Comparison of ENCODE assay signal across 24 mouse cellular contexts in the genomic region with DNA sequence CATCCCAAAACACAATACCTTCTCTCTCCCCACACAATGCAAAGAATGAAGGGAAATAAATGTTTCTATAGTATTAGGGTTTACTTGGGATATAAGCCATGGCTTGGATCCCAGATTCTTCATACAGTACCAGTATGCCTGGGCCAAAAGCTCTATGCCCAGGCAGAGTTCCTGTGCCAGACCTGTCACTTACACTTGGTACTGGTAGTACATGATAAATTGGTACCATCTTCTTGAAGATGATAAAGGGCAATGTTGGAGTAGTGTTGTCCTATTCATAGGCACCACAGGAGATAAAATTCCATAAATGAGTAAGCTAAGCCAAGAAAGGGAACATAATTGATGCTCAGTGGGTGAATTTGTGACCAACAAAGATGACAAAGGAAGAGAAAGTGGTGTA.
A peak's percentile ranks its signal among the peaks of the same experiment; 100 is the strongest.
DNase-seq lines count a peak whose midpoint lies in the region; ATAC-seq and TF ChIP-seq lines count a peak whose summit lies in the region.
"Had no signal": no experiment of that assay in that cellular context is flagged by ENCODE, and none has a peak within 500 bp of the region (broad histone marks: within the 10 kb centered on the region; RNA-seq: fewer than 3 reads in every experiment).

No protein-coding gene starts in this region.

- no peak for TF ChIP-seq CTCF in hindbrain, postnatal 0 days (IDR thresholded peaks at IDR 0.05; ENCODE audit: low read depth)

- no peaks in the 10 kb centered on the region for H3K4me1 ChIP-seq in heart, embryonic 12.5 days (replicated peaks)
- H3K4me1 ChIP-seq in hindbrain, embryonic 14.5 days (replicated peaks; ENCODE audit: control insufficient read depth, insufficient read depth, low read length), result no peaks in the 10 kb centered on the region
- H3K4me1 ChIP-seq in hindbrain, postnatal 0 days (ENCODE audit: insufficient read depth, low read length), result no peaks in the 10 kb centered on the region
- H3K4me1 ChIP-seq: embryonic facial prominence, embryonic 12.5 days; embryonic facial prominence, embryonic 15.5 days; heart, embryonic 13.5 days had no signal

- H3K9ac ChIP-seq in heart, embryonic 12.5 days, result no peak overlapping the region
- H3K9ac ChIP-seq in hindbrain, embryonic 14.5 days, result no peak overlapping the region
- no peak overlapping the region for H3K9ac ChIP-seq in hindbrain, postnatal 0 days (replicated peaks; ENCODE audit: low read length)
- H3K9ac ChIP-seq: embryonic facial prominence, embryonic 12.5 days; embryonic facial prominence, embryonic 15.5 days; forebrain, postnatal 0 days; heart, embryonic 13.5 days had no signal

- H3K9me3 ChIP-seq in heart, embryonic 12.5 days (replicated peaks), result no peaks in the 10 kb centered on the region
- no peaks in the 10 kb centered on the region for H3K9me3 ChIP-seq in hindbrain, embryonic 14.5 days (ENCODE audit: control insufficient read depth, low read length)
- H3K9me3 ChIP-seq in hindbrain, postnatal 0 days (ENCODE audit: low read length), result no peaks in the 10 kb centered on the region
- H3K9me3 ChIP-seq: embryonic facial prominence, embryonic 12.5 days; embryonic facial prominence, embryonic 15.5 days; heart, embryonic 13.5 days had no signal

- H3K4me2 ChIP-seq in heart, embryonic 12.5 days, result no peak overlapping the region
- no peak overlapping the region for H3K4me2 ChIP-seq in hindbrain, embryonic 14.5 days (replicated peaks)
- H3K4me2 ChIP-seq in hindbrain, postnatal 0 days (ENCODE audit: low read depth, low read length), result no peak overlapping the region
- H3K4me2 ChIP-seq: embryonic facial prominence, embryonic 12.5 days; embryonic facial prominence, embryonic 15.5 days; heart, embryonic 13.5 days had no signal

- H3K27me3 ChIP-seq in heart, embryonic 12.5 days (replicated peaks), result no peaks in the 10 kb centered on the region
- H3K27me3 ChIP-seq in hindbrain, embryonic 14.5 days (ENCODE audit: control insufficient read depth, insufficient read depth, low read length), result no peaks in the 10 kb centered on the region
- H3K27me3 ChIP-seq in hindbrain, postnatal 0 days (ENCODE audit: insufficient read depth, low read length), result no peaks in the 10 kb centered on the region
- H3K27me3 ChIP-seq: embryonic facial prominence, embryonic 12.5 days; embryonic facial prominence, embryonic 15.5 days; heart, embryonic 13.5 days had no signal

- H3K36me3 ChIP-seq in heart, embryonic 12.5 days, result no peaks in the 10 kb centered on the region
- no peaks in the 10 kb centered on the region for H3K36me3 ChIP-seq in hindbrain, embryonic 14.5 days (replicated peaks; ENCODE audit: control insufficient read depth, insufficient read depth)
- H3K36me3 ChIP-seq in hindbrain, postnatal 0 days (ENCODE audit: insufficient read depth, low read length), result no peaks in the 10 kb centered on the region
- H3K36me3 ChIP-seq: embryonic facial prominence, embryonic 12.5 days; embryonic facial prominence, embryonic 15.5 days; heart, embryonic 13.5 days had no signal

- no peak overlapping the region for H3K4me3 ChIP-seq in heart, embryonic 12.5 days
- H3K4me3 ChIP-seq in hindbrain, embryonic 14.5 days (replicated peaks; ENCODE audit: low read length), result no peak overlapping the region
- no peak overlapping the region for H3K4me3 ChIP-seq in hindbrain, postnatal 0 days (ENCODE audit: low read length)
- H3K4me3 ChIP-seq: embryonic facial prominence, embryonic 12.5 days; embryonic facial prominence, embryonic 15.5 days; gastrocnemius, adult 2 months; heart, embryonic 13.5 days had no signal

- DNase-seq in heart, adult 8-10 months (ENCODE audit: low spot score), result peak; percentile 21
- no peak for DNase-seq in hindbrain, embryonic 14.5 days (ENCODE audit: low spot score)
- no peak for DNase-seq in hindbrain, postnatal 0 days (ENCODE audit: low spot score)
- DNase-seq in Muller cell, postnatal 12 days (ENCODE audit: inconsistent ontology term), result peak; percentile 56
- DNase-seq in brain, adult 2 months (ENCODE audit: low read depth, low spot score), result peak; percentile 26
- no peak for DNase-seq in testis, postnatal 10 days (ENCODE audit: low spot score)
- DNase-seq: adrenal gland, adult 8-10 months; adrenal gland, postnatal 25 days; cerebellum, adult 11 months; cerebellum, adult 9-11 months; cerebellum, postnatal 25 days; forebrain, postnatal 0 days; gastrocnemius, adult 2 months; gastrocnemius, postnatal 14 days; kidney, adult 2 months had no signal

- H3K27ac ChIP-seq in heart, embryonic 12.5 days (ENCODE audit: poor library complexity, severe bottlenecking), result no peak overlapping the region
- no peak overlapping the region for H3K27ac ChIP-seq in hindbrain, embryonic 14.5 days
- H3K27ac ChIP-seq in hindbrain, postnatal 0 days, result no peak overlapping the region
- H3K27ac ChIP-seq: embryonic facial prominence, embryonic 12.5 days; embryonic facial prominence, embryonic 15.5 days; gastrocnemius, adult 2 months; heart, embryonic 13.5 days had no signal

- no peak for ATAC-seq in heart, embryonic 12.5 days (ENCODE audit: insufficient number of reproducible peaks, low FRiP score)
- ATAC-seq in hindbrain, embryonic 14.5 days (ENCODE audit: low FRiP score), result 0 out of 2 replicates have a peak, but pooled peaks have one; percentile 17
- no peak for ATAC-seq in hindbrain, postnatal 0 days
- ATAC-seq in monocyte, adult 5-6 weeks (replicated peaks; ENCODE audit: insufficient number of reproducible peaks, low FRiP score, low TSS enrichment, poor library complexity, severe bottlenecking), result no peak
- ATAC-seq: activated CD4-positive, CD25-positive, alpha-beta regulatory T cell, adult 4 months; CD4-positive, CD25-positive, alpha-beta regulatory T cell, adult 4 months; forebrain, embryonic 14.5 days; forebrain, postnatal 0 days; intestine, postnatal 0 days had no signal

Comparison
In these comparisons a context has a peak if more than half of its experiments do, and no peak if none do; other contexts are left out.
1. DNase-seq: peak in heart, adult 8-10 months (single experiment), Muller cell, postnatal 12 days (single experiment) and brain, adult 2 months (single experiment); none in hindbrain, embryonic 14.5 days (single experiment), hindbrain, postnatal 0 days (single experiment) and testis, postnatal 10 days (single experiment).